Mouse (Mus musculus): Measurements from ENCODE around the gene Daam1. TPM values are rescaled to one million over a fixed set of nuclear protein-coding genes. Genes with fewer than 3 reads are reported as not detected.

The Daam1 gene
- polyA plus RNA-seq, 1 experiment, result 15.2 TPM

DNA sequence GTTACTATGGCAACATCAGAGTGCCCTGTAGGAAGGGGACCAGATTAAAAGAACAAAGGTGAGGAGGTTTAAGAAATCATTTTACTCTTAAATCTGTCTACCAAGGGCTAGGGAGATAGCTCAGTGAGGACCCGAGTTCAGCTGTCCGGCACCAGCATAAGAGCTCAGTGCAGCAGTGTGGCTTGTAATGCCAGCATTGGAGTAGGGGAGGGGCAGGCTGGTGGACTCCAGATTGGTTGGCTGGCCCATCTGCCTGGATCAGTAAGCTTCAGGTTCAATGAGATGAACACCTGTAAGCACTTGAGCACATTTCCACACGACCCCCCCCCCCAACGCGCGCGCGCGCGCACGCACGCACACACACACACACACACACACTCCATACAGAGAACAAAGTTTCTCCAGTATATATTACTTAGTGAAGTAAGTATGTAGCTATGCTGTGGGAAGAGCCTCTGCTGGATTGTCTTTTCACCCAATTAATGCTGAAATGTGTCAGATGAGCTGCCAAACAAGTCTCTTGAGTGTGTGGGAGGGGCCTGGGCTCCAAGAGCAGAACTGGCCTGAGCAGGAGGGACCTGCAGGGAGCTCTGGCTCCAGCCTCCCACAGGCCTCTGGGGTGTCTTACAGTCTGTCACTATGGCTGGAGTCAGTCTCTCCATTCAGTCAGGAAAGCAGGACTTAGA lies 75.8 kb downstream of the Daam1 start:
- TF ChIP-seq POLR2A (IDR thresholded peaks at IDR 0.05; ENCODE audit: borderline replicate concordance, extremely low read depth, low read depth, low read length) (no peak), CTCF (IDR thresholded peaks at IDR 0.05; ENCODE audit: insufficient read depth, low read length) (no peak)
- DNase-seq, result no peak
- Histone ChIP-seq H3K4me3 (replicated peaks; ENCODE audit: extremely low read depth, low read depth, low read length) (no peak overlapping the region), H3K4me1 (ENCODE audit: control insufficient read depth, insufficient read depth, low read length) (peaks cover 24% of the 10 kb centered on the region)
- 68% methylated on average over 12 of the region's 12 CpGs for WGBS

DNA sequence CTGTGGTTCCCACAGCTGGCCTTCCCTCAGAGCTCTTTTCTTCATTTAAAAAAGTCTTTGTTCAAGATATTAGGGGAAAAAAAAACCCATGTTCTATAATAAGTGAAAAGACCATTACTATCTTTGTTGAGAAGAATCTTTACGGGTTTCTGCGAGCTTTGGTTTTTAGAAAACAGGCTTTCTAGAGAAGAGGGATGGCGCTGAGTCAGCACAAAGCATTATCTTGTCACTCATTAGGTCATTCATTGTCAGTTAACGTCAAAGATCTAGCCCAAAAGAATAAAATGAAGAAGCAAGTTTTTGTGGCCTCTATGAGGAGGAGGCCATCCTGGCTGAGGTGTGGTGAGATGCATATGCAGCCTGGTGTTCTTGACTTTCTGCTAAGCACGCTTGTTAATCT lies 78.1 kb downstream of the Daam1 start:
- no peak for DNase-seq
- WGBS, result 91% methylated on average over 5 of the region's 5 CpGs
- no peak overlapping the region for H3K4me3 ChIP-seq (replicated peaks; ENCODE audit: extremely low read depth, low read depth, low read length)
- H3K4me1 ChIP-seq (ENCODE audit: control insufficient read depth, insufficient read depth, low read length), result peaks cover 32% of the 10 kb centered on the region
- TF ChIP-seq CTCF (IDR thresholded peaks at IDR 0.05; ENCODE audit: insufficient read depth, low read length), result no peak
- TF ChIP-seq POLR2A (IDR thresholded peaks at IDR 0.05; ENCODE audit: borderline replicate concordance, extremely low read depth, low read depth, low read length), result no peak

DNA sequence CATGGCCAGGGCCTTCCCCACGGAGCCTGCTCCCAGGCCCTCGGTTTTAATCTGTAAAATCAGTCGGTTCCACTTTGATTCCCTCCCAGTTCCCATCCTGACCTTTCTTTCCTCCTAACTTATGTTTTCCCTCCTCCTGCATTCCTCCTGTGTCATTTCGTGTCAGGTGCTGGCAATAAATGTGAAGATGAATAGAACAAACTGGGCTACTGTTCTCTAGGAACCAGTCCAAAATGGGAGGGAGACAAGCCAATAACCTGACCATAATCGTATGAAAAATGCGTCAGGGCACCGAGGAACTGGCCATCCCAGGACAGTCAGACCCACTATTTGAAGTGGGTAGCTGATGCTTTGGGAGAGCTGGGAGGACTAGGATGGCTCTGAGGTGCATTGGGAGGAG lies 79.4 kb downstream of the Daam1 start:
- WGBS, result 49% methylated on average over 7 of the region's 7 CpGs
- H3K4me3 ChIP-seq (replicated peaks; ENCODE audit: extremely low read depth, low read depth, low read length), result no peak overlapping the region
- DNase-seq, result no peak
- peaks cover 29% of the 10 kb centered on the region for H3K4me1 ChIP-seq (ENCODE audit: control insufficient read depth, insufficient read depth, low read length)
- TF ChIP-seq POLR2A (IDR thresholded peaks at IDR 0.05; ENCODE audit: borderline replicate concordance, extremely low read depth, low read depth, low read length), result no peak
- TF ChIP-seq CTCF (IDR thresholded peaks at IDR 0.05; ENCODE audit: insufficient read depth, low read length), result no peak

DNA sequence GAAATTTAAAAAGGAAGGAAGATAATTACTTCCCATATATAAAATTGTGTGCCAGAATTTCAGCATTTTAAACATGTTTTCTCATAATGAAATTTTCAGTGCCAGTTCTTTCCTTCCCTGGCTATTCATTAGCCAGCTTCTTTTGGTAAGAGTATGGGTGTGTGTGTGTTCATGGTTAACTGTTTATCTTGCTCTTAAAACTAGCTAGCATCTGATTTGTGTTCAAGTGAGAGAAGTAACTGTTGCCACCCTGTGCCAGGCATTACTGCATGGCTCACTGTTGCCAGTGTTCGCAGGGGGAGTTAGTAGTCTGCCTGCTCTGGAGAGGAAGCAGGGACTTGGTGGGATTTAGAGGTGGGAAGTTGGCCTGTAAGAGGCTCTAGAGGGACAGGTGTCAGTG lies 81.4 kb downstream of the Daam1 start:
- 57% methylated on average over 1 of the region's 1 CpGs for WGBS
- Histone ChIP-seq H3K4me3 (replicated peaks; ENCODE audit: extremely low read depth, low read depth, low read length) (no peak overlapping the region), H3K4me1 (ENCODE audit: control insufficient read depth, insufficient read depth, low read length) (peaks cover 24% of the 10 kb centered on the region)
- DNase-seq, result no peak
- no peak for TF ChIP-seq POLR2A (IDR thresholded peaks at IDR 0.05; ENCODE audit: borderline replicate concordance, extremely low read depth, low read depth, low read length)
- no peak for TF ChIP-seq CTCF (IDR thresholded peaks at IDR 0.05; ENCODE audit: insufficient read depth, low read length)

DNA sequence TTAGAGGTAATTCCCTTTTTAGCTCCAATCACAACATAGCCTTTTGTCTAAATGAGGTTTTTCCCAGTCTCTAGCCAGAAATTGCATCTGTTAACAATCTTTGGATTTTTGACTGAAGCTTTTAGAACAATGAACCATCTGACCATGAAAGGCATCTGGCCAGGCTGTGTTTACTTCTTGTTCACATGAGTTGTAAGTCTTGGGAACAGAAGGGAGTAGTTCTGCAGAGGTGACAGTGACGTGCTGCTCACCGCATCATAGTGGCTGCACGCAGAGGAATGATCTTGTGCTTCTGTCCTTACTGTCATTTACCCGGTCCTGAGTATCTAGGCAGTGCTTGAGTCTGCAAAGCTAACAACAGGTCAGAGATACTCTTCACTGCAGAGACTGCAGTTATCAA lies 88.3 kb downstream of the Daam1 start:
- no peak for TF ChIP-seq POLR2A (IDR thresholded peaks at IDR 0.05; ENCODE audit: borderline replicate concordance, extremely low read depth, low read depth, low read length)
- TF ChIP-seq CTCF (IDR thresholded peaks at IDR 0.05; ENCODE audit: insufficient read depth, low read length), result no peak
- H3K4me3 ChIP-seq (replicated peaks; ENCODE audit: extremely low read depth, low read depth, low read length), result no peak overlapping the region
- 33% methylated on average over 4 of the region's 4 CpGs for WGBS
- H3K4me1 ChIP-seq (ENCODE audit: control insufficient read depth, insufficient read depth, low read length), result peaks cover 11% of the 10 kb centered on the region
- no peak for DNase-seq

DNA sequence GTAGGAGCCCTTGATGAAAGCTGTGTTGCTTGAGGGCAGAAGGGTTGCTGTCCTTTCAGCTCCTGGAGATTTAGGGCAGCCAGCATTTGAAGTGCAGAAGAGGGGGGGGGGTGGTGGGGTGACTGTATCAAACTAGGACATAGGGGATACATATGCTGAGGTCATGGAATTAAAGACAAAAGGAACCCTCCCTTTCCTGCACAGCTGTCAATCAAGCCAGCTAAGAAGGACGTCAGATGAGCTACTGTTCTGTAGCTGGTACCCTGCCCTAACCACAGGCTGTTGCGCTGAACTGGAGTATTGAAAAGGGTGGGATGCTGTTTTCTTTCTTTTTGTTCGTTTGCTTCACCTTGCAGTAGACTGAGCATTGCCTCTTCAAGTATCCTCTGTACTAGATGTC lies 89.1 kb downstream of the Daam1 start:
- Histone ChIP-seq H3K4me1 (ENCODE audit: control insufficient read depth, insufficient read depth, low read length) (peaks cover 11% of the 10 kb centered on the region), H3K4me3 (replicated peaks; ENCODE audit: extremely low read depth, low read depth, low read length) (no peak overlapping the region)
- TF ChIP-seq CTCF (IDR thresholded peaks at IDR 0.05; ENCODE audit: insufficient read depth, low read length) (no peak), POLR2A (IDR thresholded peaks at IDR 0.05; ENCODE audit: borderline replicate concordance, extremely low read depth, low read depth, low read length) (no peak)
- 72% methylated on average over 3 of the region's 3 CpGs for WGBS
- no peak for DNase-seq

DNA sequence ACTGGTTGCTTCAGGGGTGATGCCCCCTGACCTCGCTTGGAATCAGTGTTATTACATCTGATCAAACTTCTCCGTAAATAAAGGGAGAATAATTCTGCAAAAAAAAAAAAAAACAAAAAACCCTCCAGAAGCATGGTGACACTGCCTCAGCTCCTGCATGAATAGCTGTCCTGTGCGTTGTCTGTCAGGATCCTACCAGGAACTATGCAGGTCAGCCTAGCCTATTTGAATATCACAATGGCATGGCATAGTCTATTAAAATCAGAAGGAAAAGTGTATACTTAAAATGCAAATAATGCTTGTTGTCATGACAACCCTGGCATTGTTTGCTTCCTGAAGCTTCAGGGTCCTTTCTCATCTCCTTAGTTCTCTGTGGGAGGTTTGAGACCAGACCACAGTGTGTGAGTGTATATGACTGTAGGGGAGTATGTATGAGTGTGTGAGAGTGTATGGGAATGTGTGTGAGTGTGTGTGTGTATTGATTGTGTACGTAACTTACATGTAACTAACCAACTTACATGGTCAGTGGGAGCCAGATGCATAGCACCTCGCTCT lies 92.0 kb downstream of the Daam1 start:
- WGBS, result 94% methylated on average over 5 of the region's 5 CpGs
- no peak for DNase-seq
- TF ChIP-seq CTCF (IDR thresholded peaks at IDR 0.05; ENCODE audit: insufficient read depth, low read length) (no peak), POLR2A (IDR thresholded peaks at IDR 0.05; ENCODE audit: borderline replicate concordance, extremely low read depth, low read depth, low read length) (no peak)
- Histone ChIP-seq H3K4me1 (ENCODE audit: control insufficient read depth, insufficient read depth, low read length) (peaks cover 18% of the 10 kb centered on the region), H3K4me3 (replicated peaks; ENCODE audit: extremely low read depth, low read depth, low read length) (no peak overlapping the region)

DNA sequence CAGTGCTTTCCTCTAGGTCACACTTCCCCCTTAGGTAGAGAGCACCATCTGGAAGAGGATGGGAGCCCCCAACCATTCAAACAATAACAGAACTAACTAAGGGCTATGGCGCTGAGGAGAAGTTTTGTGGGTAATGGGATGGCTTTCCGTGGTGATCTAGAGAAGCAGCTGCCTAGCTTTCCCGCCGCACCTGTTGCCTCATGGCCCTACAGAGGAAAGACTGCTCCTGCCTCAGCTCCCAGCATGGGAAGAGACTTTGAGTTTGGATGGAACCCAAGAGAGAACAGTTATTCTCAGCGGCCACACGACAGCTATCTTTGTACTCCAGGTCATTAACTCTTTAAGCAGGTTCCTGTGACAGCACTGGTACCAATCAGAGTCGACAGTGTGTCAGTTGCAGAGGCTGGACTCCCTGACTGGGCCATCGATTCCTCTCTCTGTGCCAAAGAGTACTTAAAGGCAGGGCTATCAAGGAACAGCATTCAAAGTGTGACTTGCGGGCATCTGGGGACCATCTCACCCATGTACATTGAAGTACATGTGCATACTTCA lies 94.2 kb downstream of the Daam1 start:
- DNase-seq, result no peak
- TF ChIP-seq POLR2A (IDR thresholded peaks at IDR 0.05; ENCODE audit: borderline replicate concordance, extremely low read depth, low read depth, low read length) (no peak), CTCF (IDR thresholded peaks at IDR 0.05; ENCODE audit: insufficient read depth, low read length) (no peak)
- Histone ChIP-seq H3K4me1 (ENCODE audit: control insufficient read depth, insufficient read depth, low read length) (peaks cover 9% of the 10 kb centered on the region; the same call in 1 of the 2 replicates), H3K4me3 (replicated peaks; ENCODE audit: extremely low read depth, low read depth, low read length) (no peak overlapping the region)
- WGBS, result 80% methylated on average over 9 of the region's 9 CpGs

DNA sequence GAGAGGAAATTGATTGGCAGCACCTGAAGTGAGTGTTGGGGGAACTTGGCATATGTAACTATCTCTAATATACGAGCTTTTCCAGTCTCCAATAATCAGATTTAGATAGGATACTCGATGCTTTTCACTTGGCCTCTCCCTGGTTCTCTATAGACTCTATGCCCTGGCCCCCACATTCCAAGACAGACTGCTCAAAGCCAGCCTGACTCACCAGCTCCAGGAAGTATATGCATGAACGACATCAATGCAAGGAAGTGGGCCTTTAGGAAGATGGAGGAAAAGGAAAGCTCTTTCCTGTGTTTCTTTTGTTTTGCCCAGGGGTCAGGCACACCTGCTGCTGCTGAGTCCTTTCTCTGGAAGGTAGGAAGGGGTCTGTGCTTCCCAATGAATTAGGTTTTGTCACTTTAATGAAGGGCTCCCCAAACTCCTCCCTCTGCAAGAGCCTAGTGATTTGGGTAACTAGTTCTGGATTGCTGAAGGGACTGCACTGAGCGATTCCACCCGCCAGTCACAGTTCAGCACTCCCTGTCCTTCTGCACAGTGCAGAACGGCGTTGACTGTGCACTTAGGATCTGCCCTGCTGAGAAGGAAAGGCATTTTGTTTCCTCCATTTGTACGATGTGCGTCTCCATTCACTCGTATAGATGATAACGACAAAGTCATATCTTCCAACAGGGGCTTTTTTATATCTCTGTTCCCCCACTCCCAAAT lies 95.3 kb downstream of the Daam1 start:
- H3K4me1 ChIP-seq (ENCODE audit: control insufficient read depth, insufficient read depth, low read length), result peaks cover 7% of the 10 kb centered on the region; the same call in 1 of the 2 replicates
- no peak overlapping the region for H3K4me3 ChIP-seq (replicated peaks; ENCODE audit: extremely low read depth, low read depth, low read length)
- 49% methylated on average over 11 of the region's 11 CpGs for WGBS
- TF ChIP-seq POLR2A (IDR thresholded peaks at IDR 0.05; ENCODE audit: borderline replicate concordance, extremely low read depth, low read depth, low read length) (no peak), CTCF (IDR thresholded peaks at IDR 0.05; ENCODE audit: insufficient read depth, low read length) (no peak)
- no peak for DNase-seq
